Mouse (Mus musculus): ENCODE data around the gene Galk1. TPM values are rescaled to one million over a fixed set of nuclear protein-coding genes. Genes with fewer than 3 reads are reported as not detected.

Galk1 gene
- total and polyA plus RNA-seq, 3 experiments = 253 to 326 TPM; not detected in 1

DNA sequence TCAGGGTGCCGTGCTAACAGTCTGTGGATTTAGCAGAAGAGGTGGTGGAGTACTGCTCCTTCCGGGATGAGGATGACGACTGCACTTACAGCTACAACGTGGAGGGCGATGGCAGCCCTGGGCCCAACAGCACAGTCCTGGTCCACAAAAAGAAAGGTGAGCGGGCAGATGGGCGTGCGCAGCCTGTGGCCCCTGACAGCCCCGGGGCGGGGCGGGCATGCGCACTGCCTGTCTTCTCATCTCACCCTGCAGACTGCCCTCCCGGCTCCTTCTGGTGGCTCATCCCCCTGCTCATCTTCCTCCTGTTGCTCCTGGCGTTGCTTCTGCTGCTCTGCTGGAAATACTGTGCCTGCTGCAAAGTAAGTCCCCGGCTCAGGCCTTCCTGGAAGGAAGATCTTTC is 22.8 kb downstream of the Galk1 start:
- Histone ChIP-seq H3K27me3 (ENCODE audit: control insufficient read depth in 1 of 2, insufficient read depth in 2 of 2, low read length in 2 of 2) (no peaks in the 10 kb centered on the region; a peak in 1 of 4 replicates), H3K79me2 (ENCODE audit: control insufficient read depth, insufficient read depth, low read length, poor library complexity) (no peaks in the 10 kb centered on the region), H3K36me3 (ENCODE audit: control insufficient read depth in 1 of 2, insufficient read depth in 2 of 2, low read length in 2 of 2) (no peaks in the 10 kb centered on the region), H3K4me1 (ENCODE audit: control insufficient read depth in 1 of 2, insufficient read depth in 2 of 2, low read length in 2 of 2) (no peaks in the 10 kb centered on the region; a peak in 1 of 4 replicates), H3K9me3 (replicated peaks; ENCODE audit: insufficient read depth, low read length) (no peaks in the 10 kb centered on the region), H3K9ac (ENCODE audit: control insufficient read depth, low read depth, low read length, poor library complexity, severe bottlenecking) (no peak overlapping the region), H3K27ac (ENCODE audit: control insufficient read depth, low read depth, low read length) (no peak overlapping the region), H3K4me3 (ENCODE audit: control insufficient read depth in 1 of 2, insufficient read depth in 1 of 2, low read depth in 2 of 2, low read length in 2 of 2) (no peak overlapping the region)
- no peak for TF ChIP-seq ZKSCAN1 (IDR thresholded peaks at IDR 0.05; ENCODE audit: low read depth, low read length)
- TF ChIP-seq MYB (IDR thresholded peaks at IDR 0.05; ENCODE audit: low read depth, low read length) = no peak
- no peak for TF ChIP-seq RAD21 (IDR thresholded peaks at IDR 0.05; ENCODE audit: low read depth, low read length)
- no peak for TF ChIP-seq USF2 (IDR thresholded peaks at IDR 0.05; ENCODE audit: borderline replicate concordance in 1 of 2, insufficient read depth in 1 of 2, low read depth in 1 of 2, low read length in 2 of 2)
- TF ChIP-seq BHLHE40 (IDR thresholded peaks at IDR 0.05; ENCODE audit: borderline replicate concordance, low read depth, low read length) = no peak
- no peak for TF ChIP-seq MXI1 (IDR thresholded peaks at IDR 0.05; ENCODE audit: low read depth, low read length)
- no peak for TF ChIP-seq UBTF (IDR thresholded peaks at IDR 0.05; ENCODE audit: borderline replicate concordance, insufficient read depth, low read depth, low read length)
- no peak for TF ChIP-seq RCOR1 (IDR thresholded peaks at IDR 0.05; ENCODE audit: low read depth, low read length)
- DNase-seq (ENCODE audit: low read depth, low spot score) = no peak

DNA sequence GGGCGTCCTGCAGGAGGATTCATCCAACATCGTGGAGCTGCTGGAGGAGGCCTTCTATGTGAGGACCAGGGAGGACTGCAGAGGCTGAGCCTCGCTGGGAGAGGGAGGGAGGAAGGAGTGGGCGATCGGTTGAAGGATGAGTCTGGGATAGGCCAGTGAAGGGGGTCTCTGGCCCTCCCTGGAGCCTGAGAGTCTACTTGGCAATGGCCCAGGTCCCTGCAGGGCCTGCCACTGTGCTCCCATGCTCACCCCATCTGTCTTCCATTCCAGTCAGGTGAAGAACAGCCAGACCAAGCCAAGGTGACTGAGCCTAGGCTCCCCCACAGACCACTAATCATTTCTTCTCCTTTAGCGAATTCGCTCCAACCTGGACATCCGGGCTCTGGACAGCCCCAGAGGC is 29.2 kb downstream of the Galk1 start:
- no peak for DNase-seq (ENCODE audit: low read depth, low spot score)
- Histone ChIP-seq H3K4me1 (ENCODE audit: control insufficient read depth in 1 of 2, insufficient read depth in 2 of 2, low read length in 2 of 2) (no peaks in the 10 kb centered on the region; a peak in 1 of 4 replicates), H3K9ac (ENCODE audit: control insufficient read depth, low read depth, low read length, poor library complexity, severe bottlenecking) (no peak overlapping the region), H3K36me3 (ENCODE audit: control insufficient read depth in 1 of 2, insufficient read depth in 2 of 2, low read length in 2 of 2) (no peaks in the 10 kb centered on the region), H3K27me3 (ENCODE audit: control insufficient read depth in 1 of 2, insufficient read depth in 2 of 2, low read length in 2 of 2) (no peaks in the 10 kb centered on the region; a peak in 1 of 4 replicates), H3K4me3 (ENCODE audit: control insufficient read depth in 1 of 2, insufficient read depth in 1 of 2, low read depth in 2 of 2, low read length in 2 of 2) (no peak overlapping the region), H3K79me2 (ENCODE audit: control insufficient read depth, insufficient read depth, low read length, poor library complexity) (no peaks in the 10 kb centered on the region), H3K27ac (ENCODE audit: control insufficient read depth, low read depth, low read length) (no peak overlapping the region), H3K9me3 (replicated peaks; ENCODE audit: insufficient read depth, low read length) (no peaks in the 10 kb centered on the region)
- TF ChIP-seq HCFC1 (IDR thresholded peaks at IDR 0.05; ENCODE audit: low read depth, low read length) (no peak), MAZ (IDR thresholded peaks at IDR 0.05; ENCODE audit: low read depth, low read length) (no peak), POLR2AphosphoS2 (IDR thresholded peaks at IDR 0.05; ENCODE audit: low read length) (no peak), MAX (IDR thresholded peaks at IDR 0.05; ENCODE audit: low read length) (no peak), RCOR1 (IDR thresholded peaks at IDR 0.05; ENCODE audit: low read depth, low read length) (no peak), POLR2AphosphoS5 (IDR thresholded peaks at IDR 0.05; ENCODE audit: borderline replicate concordance, low read depth, low read length) (no peak), CHD2 (IDR thresholded peaks at IDR 0.05; ENCODE audit: low read length) (no peak), TAL1 (IDR thresholded peaks at IDR 0.05; ENCODE audit: low read length) (no peak), CTCF (IDR thresholded peaks at IDR 0.05 in 2 of 3, conservative IDR thresholded peaks at IDR 0.05 in 1 of 3; ENCODE audit: control insufficient read depth in 1 of 3, insufficient read depth in 1 of 3, low read depth in 2 of 3, low read length in 3 of 3, poor library complexity in 1 of 3, severe bottlenecking in 1 of 3) (no peak), KAT2A (conservative IDR thresholded peaks at IDR 0.05; ENCODE audit: low read depth, low read length) (no peak), ZKSCAN1 (IDR thresholded peaks at IDR 0.05; ENCODE audit: low read depth, low read length) (no peak)
